Mouse (Mus musculus) mouse embryonic stem cell (cell line): ENCODE measurements around the gene Prom1.

Source experiments
- in situ Hi-C, 2 experiments: fragments of 300-500 bp; cut with MboI; formaldehyde crosslinking; loops; 1 replicate in 1 of 2; 3 replicates in 1 of 2; pipeline ENCODE4 v1.14.3; 2019 to 2020; ENCODE audit warnings: low sequenced_read_pairs in 2 of 2, low pct_unique_long_range_greater_than_20kb in 1 of 2, mixed read lengths in 1 of 2; ENCODE audit not compliant: unreplicated experiment in 1 of 2

The Prom1 gene

DNA sequence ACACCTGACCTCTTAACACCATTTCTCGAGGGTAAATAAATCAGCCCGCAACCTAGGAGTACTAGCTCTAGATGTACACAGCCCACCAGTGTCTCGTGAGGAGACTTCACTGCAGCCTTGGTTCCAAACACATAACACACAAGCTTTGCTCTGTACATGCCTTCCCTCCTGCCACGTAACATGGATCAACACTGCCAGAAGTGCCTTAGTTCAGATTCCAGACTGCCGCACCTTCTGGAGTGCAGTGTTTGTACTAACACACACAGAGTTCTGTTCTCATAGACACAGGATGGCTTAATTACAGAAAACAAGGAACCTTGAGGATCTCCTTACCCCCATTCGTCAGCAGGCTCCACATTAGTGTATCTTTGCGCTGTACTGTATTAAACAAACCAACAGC is 6.1 kb downstream of the Prom1 start:
- in situ Hi-C loops: no loop called here

DNA sequence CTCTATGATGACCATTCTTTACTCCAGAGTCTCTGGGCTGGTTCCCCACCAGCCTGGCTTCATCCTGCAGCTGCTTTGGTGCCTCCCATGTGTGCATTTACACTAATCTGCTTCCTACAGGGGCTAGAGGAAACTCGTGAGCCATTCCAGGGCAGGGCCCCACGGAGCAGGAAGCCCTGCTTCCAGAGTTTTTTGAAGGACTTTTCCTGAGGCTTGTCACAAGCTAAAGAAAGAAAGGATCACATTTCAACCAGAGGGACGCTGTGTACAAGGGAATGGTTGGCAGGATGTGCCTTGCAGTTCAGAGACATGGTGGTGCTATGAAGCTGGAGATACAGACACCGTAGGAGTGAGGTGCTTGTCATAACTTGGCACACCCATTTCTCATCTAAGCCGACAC is 14.8 kb downstream of the Prom1 start:
- in situ Hi-C loops: no loop called here

DNA sequence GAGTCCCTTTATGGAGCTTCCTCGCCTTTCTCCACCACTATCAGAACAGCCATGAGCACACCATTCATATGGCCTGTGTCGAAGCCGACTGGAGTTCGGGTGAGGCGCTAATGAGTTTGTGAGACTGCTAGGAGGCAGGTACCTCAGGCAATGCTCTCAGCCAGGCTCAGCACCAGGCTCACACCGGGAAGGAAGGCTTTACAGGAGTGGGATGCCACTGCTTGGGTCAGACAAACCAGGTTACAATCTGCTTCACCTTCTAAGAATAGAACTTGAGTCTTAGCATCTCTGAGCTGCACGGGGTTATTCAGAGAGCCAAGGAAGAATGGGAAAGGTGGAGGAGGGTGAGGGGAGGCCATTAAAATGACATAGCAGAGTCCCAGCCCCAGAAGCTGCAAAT is 16.0 kb downstream of the Prom1 start:
- in situ Hi-C loops: no loop called here

DNA sequence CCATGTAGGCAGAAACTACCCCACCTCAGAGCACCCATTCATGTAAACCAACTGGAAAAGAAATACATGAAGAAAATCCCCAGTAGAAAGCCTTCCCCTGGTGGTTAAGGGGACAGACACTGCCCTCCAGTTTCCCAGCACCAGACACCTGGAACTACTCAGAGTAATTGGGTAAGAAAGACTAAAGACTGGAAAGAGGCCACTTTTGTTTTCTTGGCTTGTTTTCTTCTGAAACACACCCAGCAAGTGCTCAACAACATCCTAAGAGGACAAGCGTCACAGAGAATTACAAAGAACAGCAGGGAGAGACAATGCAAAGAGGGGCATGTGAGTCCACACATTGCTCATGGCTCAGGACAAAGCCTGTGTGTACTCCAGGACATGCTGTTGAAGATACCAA is 20.7 kb downstream of the Prom1 start:
- in situ Hi-C loops: no loop called here

DNA sequence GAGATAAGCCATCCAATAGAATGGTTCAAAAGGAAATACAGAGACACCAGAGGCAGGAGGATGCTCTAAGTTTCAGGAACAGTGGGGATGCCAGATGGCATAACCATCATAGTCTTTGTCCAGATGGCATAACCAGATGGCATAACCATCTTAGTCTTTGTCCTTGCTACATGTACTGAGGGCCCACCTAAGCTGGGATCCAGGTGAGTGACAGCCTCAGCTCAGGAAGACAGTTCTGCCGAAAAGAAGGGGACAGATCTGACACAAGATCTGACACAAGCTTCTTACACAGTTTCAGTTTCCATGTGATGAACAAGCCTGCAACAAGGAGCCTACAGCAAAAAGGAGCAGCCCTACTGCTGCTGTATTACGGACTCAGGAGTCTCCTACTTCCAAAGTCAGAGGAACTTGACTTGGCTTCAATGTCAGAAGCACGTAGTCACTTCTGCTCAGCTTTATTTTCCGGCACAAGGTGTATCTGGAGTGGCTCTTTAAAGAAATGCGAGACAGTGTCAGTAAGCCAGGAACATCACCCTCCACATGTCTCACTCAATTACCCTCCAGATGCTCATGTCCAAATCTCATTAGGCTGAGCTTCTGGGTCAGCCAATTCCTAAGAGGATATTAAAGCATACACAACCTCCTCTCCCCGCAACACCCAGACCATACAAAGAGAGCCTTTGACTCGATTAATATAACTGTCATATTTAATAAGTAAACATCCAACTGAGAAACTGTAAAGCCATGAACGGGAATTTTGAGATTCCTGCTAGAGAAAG is 21.4 kb downstream of the Prom1 start:
- in situ Hi-C loops: no loop called here

- in situ Hi-C loops: no loop called here
Observed at GRCm38 (mm10) chr5:44075432-44075831, 26.4 kb downstream of the Prom1 start.

DNA sequence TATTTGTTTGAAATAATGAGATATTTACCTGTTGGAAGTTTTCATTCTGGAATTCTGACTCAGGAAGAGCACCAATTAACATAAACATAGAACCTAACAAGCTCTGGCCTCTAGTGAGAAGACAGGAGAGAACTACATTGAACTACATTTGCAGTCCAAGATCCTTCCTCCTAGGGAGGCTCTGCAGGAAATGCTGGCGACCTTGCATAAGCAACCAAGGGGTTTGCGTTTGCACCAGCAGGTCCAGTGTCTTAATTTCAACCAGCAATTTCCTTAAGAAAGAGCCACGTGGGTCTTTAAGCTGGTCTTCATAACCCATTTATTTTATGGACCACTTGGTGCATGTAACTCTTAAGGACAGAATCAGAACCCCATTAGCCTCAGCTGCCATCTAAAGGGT is 28.2 kb downstream of the Prom1 start:
- in situ Hi-C loops: no loop called here

GRCm38 (mm10) chr5:44070529-44071133 is 31.2 kb downstream of the Prom1 start:
- in situ Hi-C loops: no loop called here

DNA sequence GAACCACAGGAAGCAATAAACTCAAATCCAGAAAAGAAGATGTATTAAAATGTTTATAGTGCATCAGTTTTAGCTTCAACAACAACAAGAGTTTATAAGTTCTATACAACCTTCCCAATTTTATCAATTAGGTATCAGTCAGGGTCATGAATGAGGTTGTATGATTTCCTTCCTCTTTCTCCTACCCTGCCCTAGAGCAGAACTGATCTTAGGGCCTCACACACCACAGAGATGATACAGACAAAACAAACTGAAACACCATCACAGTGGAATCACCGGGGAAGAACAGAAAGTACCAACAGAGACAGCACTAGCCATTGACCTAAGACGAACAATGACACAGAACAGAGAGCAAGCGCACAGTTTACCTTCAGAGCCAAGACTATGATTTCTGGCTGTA is 43.6 kb downstream of the Prom1 start:
- in situ Hi-C loops: no loop called here

DNA sequence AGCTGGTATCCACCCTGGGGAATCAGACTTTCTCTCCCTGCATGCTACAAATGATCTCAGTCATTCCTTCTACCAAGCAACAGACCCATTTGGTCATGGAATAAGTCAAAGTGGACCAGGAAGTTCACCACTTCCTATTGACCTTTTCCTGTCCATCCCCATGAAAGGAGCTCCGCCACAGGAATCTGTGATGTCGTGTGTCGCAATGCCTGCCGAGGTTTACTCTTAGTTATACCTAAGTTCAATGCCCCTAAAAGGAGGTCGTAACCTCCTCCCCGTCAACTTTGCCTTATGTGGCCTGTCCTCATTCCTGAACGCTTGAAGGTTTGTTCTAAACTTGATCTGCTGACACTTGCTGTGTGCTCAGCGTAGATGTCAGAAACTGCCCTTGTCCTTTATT is 51.6 kb downstream of the Prom1 start:
- in situ Hi-C loops: no loop called here

- in situ Hi-C loops: no loop called here
Observed at GRCm38 (mm10) chr5:44049395-44049976, 52.3 kb downstream of the Prom1 start.

- in situ Hi-C loops: no loop called here
Observed at GRCm38 (mm10) chr5:44048568-44049363, 53.1 kb downstream of the Prom1 start.

GRCm38 (mm10) chr5:44041725-44042124 is 60.1 kb downstream of the Prom1 start:
- in situ Hi-C loops: no loop called here

DNA sequence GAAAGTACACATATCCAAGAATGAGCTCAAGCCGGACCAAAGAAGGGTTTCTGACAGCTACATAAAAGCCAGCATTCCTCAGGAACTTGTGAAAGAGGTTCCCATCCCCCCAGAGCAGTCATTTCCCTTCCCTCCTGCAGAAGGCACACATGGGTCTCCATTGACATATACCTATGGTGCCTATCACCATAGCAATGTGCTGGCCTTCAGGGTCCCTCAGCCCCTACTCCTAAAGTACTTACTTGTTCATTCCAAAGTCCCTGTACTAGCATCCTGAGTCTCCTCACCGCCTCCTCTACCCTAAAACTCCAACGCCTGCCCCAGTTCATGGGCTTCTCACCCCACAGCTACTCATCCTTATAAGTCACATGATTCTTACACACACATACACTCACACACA is 60.8 kb downstream of the Prom1 start:
- in situ Hi-C loops: no loop called here

- in situ Hi-C loops: no loop called here
Observed at GRCm38 (mm10) chr5:43998295-43998989, 103.4 kb downstream of the Prom1 start.

- in situ Hi-C loops: no loop called here
Observed at GRCm38 (mm10) chr5:43997626-43998025, 104.2 kb downstream of the Prom1 start.

DNA sequence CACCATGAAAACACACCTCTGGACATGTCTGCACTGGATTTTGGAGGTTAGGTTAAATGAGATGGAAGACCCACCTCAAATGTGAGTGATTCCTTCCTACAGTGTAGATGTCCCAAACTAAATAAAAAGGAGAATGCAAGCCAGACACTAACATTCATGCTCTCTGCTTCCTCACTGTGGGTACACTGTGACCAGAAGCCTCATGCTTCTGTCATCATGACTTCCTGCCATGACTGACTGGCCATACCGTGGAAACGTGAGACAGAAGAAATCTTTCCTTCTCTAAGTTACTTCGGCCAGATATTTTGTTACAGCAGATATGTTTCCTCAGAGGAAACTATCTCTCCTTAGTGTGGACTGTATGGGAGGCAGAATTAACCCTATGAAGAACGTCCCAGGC is 105.7 kb downstream of the Prom1 start:
- in situ Hi-C loops: no loop called here

- in situ Hi-C loops: no loop called here
Observed at GRCm38 (mm10) chr5:43994981-43995380, 106.9 kb downstream of the Prom1 start.

DNA sequence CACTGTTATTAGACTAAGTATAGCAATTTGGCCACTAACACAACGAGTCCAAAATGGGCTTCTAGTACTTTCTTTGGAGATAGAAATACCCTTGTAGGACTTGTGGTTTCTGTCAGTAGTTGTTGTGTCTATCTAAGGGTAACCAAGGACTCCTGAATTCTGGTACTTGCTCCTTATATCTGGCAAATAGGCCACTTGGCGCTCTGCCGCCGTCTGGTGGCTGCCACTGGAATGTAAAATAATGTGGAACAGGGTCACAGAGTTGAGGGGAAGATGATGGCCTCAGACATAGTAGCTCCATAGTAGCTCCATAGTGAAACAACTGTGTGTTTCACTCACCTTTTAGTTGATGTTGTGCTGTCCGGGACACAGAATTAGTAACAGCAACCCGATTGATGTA is 111.5 kb downstream of the Prom1 start:
- in situ Hi-C loops: no loop called here
